Mouse (Mus musculus) ES-E14 (cell line): ENCODE results near the gene Zbtb20.

Source experiments
- CHD2 ChIP-seq: IDR thresholded peaks from 2 replicates; pipeline ENCODE4 v1.6.1; 2014; ENCODE audit warnings: mild to moderate bottlenecking, low read depth, low read length, inconsistent platforms
- MAFK ChIP-seq: IDR thresholded peaks from 2 replicates; pipeline ENCODE4 v1.6.1; 2014; ENCODE audit warnings: mild to moderate bottlenecking, low read depth, low read length, inconsistent platforms; ENCODE audit not compliant: insufficient read depth

DNA sequence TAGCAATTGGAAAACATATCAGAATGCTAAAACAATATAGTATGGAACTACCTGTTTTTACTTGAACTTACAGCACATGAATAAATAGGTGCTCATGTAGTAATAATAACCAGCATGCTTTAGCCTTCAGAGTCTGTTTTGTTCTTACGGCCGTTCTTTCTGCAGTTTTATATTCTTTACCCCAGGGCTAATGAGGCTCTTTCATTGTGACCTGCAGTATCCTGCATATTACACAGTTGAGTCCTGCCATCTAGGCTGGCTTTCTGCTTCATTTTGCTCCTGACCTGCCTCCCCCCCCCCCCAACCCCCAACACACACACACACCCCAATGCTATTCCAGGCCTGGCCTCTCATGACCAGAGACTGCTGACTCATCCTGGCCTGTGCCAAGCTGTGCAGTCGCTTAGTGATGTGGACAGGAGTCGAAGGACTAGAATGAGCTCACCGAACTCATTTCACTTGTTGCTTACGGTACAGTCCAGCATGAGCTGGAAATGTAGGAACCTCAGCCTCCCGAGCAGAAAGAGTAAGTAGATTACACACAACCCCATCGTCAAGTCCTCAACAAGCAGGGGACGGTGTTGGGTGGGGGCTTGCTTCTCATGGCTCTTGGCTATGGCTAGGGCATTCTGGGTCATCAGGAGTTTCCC, 487.1 kb downstream of the Zbtb20 start:
- 0 out of 2 replicates have a peak, but pooled peaks have one; percentile 21 for TF ChIP-seq MAFK
- TF ChIP-seq CHD2: no peak
